Mouse (Mus musculus): ENCODE measurements around the gene Stra6. TPM values are rescaled to one million over a fixed set of nuclear protein-coding genes. Genes with fewer than 3 reads are reported as not detected.

Gene Stra6
- total RNA-seq, 1 experiment = 4.5 TPM

DNA sequence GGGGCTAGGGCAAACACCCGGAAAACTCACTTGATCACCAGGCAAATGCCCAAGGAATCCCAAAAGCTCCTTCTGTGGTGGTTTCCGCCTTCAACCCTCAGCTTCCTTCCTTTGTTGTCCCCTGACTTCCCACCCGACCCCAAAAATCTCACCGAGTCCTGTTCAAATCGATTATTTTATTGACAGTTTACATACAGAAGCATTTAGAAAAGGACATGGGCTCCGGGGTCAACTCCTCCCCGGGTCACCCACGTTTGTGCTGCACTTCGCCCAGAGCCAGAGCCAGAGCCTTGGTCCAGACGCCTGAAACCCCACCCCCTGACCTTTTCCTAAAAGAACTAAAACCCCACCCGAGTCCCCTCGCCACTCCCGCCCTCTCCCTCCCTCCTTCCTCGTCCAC lies 132.6 kb downstream of the Stra6 start:
- Histone ChIP-seq H3K4me1 (ENCODE audit: control insufficient read depth in 2 of 2, insufficient read depth in 2 of 2, low read length in 2 of 2, poor library complexity in 1 of 2) (peaks cover 4 to 34% of the 10 kb centered on the region in 2 experiments; a peak in 2 of 4 replicates), H3K27ac (ENCODE audit: insufficient read depth, low read depth, low read length, poor library complexity, severe bottlenecking) (no peak overlapping the region), H3K4me3 (ENCODE audit: insufficient read depth in 1 of 2, low read depth in 1 of 2, low read length in 2 of 2, poor library complexity in 1 of 2, severe bottlenecking in 1 of 2) (peak overlapping the region; percentile 33 to 52; a peak in 2 of 4 replicates), H3K9me3 (ENCODE audit: control insufficient read depth, insufficient read depth, low read depth, low read length) (no peaks in the 10 kb centered on the region), H3K36me3 (ENCODE audit: control insufficient read depth, insufficient read depth, low read length, poor library complexity, severe bottlenecking) (no peaks in the 10 kb centered on the region), H3K9ac (ENCODE audit: insufficient read depth, low read depth, low read length, poor library complexity, severe bottlenecking) (no peak overlapping the region)
- no peak for DNase-seq (ENCODE audit: low read depth, low spot score)
- no peak for TF ChIP-seq CHD2 (IDR thresholded peaks at IDR 0.05; ENCODE audit: low read depth, low read length)
- TF ChIP-seq ZNF384 (IDR thresholded peaks at IDR 0.05; ENCODE audit: low read depth, low read length) = no peak
- TF ChIP-seq HCFC1 (IDR thresholded peaks at IDR 0.05; ENCODE audit: borderline replicate concordance, insufficient read depth, low read length) = no peak
- no peak for TF ChIP-seq MAFK (IDR thresholded peaks at IDR 0.05; ENCODE audit: insufficient read depth, low read depth, low read length)
- no peak for TF ChIP-seq ZC3H11A (IDR thresholded peaks at IDR 0.05; ENCODE audit: borderline replicate concordance, low read depth, low read length)
- in situ Hi-C loops (cut with MboI; ENCODE audit: low sequenced_read_pairs in 2 of 2, unreplicated experiment in 2 of 2) = no loop called here

GRCm38 (mm10) chr9:58196610-58197567 lies 133.3 kb downstream of the Stra6 start:
- H3K27ac ChIP-seq (ENCODE audit: insufficient read depth, low read depth, low read length, poor library complexity, severe bottlenecking) = no peak overlapping the region
- H3K36me3 ChIP-seq (ENCODE audit: control insufficient read depth, insufficient read depth, low read length, poor library complexity, severe bottlenecking) = no peaks in the 10 kb centered on the region
- no peaks in the 10 kb centered on the region for H3K9me3 ChIP-seq (ENCODE audit: control insufficient read depth, insufficient read depth, low read depth, low read length)
- in situ Hi-C loops (cut with MboI; ENCODE audit: low sequenced_read_pairs in 2 of 2, unreplicated experiment in 2 of 2) = no loop called here
- H3K4me3 ChIP-seq (ENCODE audit: insufficient read depth in 1 of 2, low read depth in 1 of 2, low read length in 2 of 2, poor library complexity in 1 of 2, severe bottlenecking in 1 of 2) = peak overlapping the region; percentile 33 to 52
- H3K9ac ChIP-seq (ENCODE audit: insufficient read depth, low read depth, low read length, poor library complexity, severe bottlenecking) = peak overlapping the region; percentile 23; the same call in 1 of the 2 replicates
- DNase-seq (ENCODE audit: low read depth, low spot score) = no peak
- peaks cover 6 to 40% of the 10 kb centered on the region in 2 experiments; a peak in 2 of 4 replicates for H3K4me1 ChIP-seq (ENCODE audit: control insufficient read depth in 2 of 2, insufficient read depth in 2 of 2, low read length in 2 of 2, poor library complexity in 1 of 2)
- TF ChIP-seq CHD2 (IDR thresholded peaks at IDR 0.05; ENCODE audit: low read depth, low read length) (no peak), MAFK (IDR thresholded peaks at IDR 0.05; ENCODE audit: insufficient read depth, low read depth, low read length) (no peak), HCFC1 (IDR thresholded peaks at IDR 0.05; ENCODE audit: borderline replicate concordance, insufficient read depth, low read length) (no peak), ZNF384 (IDR thresholded peaks at IDR 0.05; ENCODE audit: low read depth, low read length) (no peak), ZC3H11A (IDR thresholded peaks at IDR 0.05; ENCODE audit: borderline replicate concordance, low read depth, low read length) (no peak)

DNA sequence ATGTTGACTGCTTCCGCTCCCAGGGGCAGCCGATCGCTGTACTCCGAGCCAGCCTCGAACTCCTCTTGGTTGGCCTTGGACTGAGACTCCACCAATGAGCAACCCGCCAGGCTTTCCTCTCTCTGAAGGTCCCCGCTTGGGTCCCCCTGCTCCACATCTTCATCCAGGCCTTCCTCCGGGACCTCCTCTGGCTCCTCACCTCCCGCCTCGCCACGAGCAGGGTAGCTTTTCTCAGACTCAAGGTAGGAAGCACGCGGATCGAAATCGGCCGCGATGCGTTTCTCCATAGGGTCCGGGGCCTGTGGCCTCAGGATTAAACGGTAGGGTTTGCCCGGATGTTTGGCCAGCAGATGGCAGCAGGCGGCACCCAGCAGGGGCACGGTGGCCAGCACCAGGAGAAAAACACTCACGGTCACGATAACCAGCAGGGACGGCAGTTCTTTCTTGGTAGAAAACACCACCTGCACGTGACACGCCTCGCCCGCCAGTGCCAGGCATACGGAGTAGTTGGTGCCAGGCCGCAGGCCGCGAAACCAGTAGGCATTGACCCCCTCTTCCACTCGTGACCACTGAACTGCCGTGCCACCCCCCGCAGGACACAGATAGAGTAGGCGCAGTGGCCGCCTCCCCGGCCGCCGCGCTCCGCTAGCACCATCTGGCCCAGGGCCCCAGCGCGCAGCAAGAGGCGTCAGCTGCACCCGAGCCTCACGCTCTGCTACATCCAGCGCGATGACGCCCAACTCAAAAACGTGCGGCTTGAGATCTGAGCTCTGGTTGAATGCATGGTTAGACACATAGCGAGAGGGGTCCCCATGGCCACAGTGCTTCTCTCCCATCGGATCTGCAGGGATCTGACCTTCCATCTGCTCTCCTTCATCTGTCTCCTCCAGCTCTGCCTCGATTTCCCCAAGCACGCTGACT lies 134.5 kb downstream of the Stra6 start:
- no peak for DNase-seq (ENCODE audit: low read depth, low spot score)
- Histone ChIP-seq H3K9ac (ENCODE audit: insufficient read depth, low read depth, low read length, poor library complexity, severe bottlenecking) (peak overlapping the region; percentile 1; the same call in 1 of the 2 replicates), H3K4me3 (ENCODE audit: insufficient read depth in 1 of 2, low read depth in 1 of 2, low read length in 2 of 2, poor library complexity in 1 of 2, severe bottlenecking in 1 of 2) (peak overlapping the region in 1 of 2 experiments; percentile 26; a peak in 1 of 4 replicates), H3K36me3 (ENCODE audit: control insufficient read depth, insufficient read depth, low read length, poor library complexity, severe bottlenecking) (no peaks in the 10 kb centered on the region), H3K9me3 (ENCODE audit: control insufficient read depth, insufficient read depth, low read depth, low read length) (no peaks in the 10 kb centered on the region), H3K4me1 (ENCODE audit: control insufficient read depth in 2 of 2, insufficient read depth in 2 of 2, low read length in 2 of 2, poor library complexity in 1 of 2) (peaks cover 6 to 47% of the 10 kb centered on the region in 2 experiments; a peak in 2 of 4 replicates), H3K27ac (ENCODE audit: insufficient read depth, low read depth, low read length, poor library complexity, severe bottlenecking) (no peak overlapping the region)
- TF ChIP-seq HCFC1 (IDR thresholded peaks at IDR 0.05; ENCODE audit: borderline replicate concordance, insufficient read depth, low read length) (no peak), ZC3H11A (IDR thresholded peaks at IDR 0.05; ENCODE audit: borderline replicate concordance, low read depth, low read length) (no peak; the same call in 1 of the 2 replicates), MAFK (IDR thresholded peaks at IDR 0.05; ENCODE audit: insufficient read depth, low read depth, low read length) (no peak), CHD2 (IDR thresholded peaks at IDR 0.05; ENCODE audit: low read depth, low read length) (no peak), ZNF384 (IDR thresholded peaks at IDR 0.05; ENCODE audit: low read depth, low read length) (no peak)
- in situ Hi-C loops (cut with MboI; ENCODE audit: low sequenced_read_pairs in 2 of 2, unreplicated experiment in 2 of 2) = no loop called here

DNA sequence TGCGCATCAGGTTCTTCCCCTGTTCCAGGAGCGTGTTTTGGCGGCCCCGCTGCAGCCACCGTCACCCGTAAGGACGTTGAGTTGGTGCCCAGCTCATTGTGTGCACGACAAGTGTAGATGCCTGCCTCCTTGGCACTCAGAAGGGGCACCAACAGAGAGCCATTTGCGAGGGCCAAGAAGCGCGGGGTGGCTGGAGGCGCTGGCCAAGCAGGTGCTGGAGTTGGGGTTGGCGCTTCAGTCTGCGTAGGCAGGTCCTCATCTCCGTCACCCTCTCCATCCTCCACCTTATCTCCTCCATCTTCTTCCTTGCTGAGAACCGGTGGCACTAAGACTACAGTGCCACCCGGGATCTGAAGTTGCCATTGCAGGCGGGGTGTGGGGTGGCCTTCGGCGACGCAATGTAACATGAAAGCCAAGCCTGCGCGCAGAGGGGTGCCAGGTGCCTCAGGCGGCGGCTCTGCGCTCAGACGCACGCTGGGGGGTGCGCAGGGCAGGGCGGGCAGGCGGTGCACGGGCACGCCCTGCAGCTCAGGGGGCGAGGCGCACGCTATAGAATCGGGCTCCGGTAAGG lies 135.3 kb downstream of the Stra6 start:
- Histone ChIP-seq H3K27ac (ENCODE audit: insufficient read depth, low read depth, low read length, poor library complexity, severe bottlenecking) (no peak overlapping the region), H3K4me3 (ENCODE audit: insufficient read depth in 1 of 2, low read depth in 1 of 2, low read length in 2 of 2, poor library complexity in 1 of 2, severe bottlenecking in 1 of 2) (peak overlapping the region; percentile 11 to 26; a peak in 3 of 4 replicates), H3K36me3 (ENCODE audit: control insufficient read depth, insufficient read depth, low read length, poor library complexity, severe bottlenecking) (no peaks in the 10 kb centered on the region), H3K9me3 (ENCODE audit: control insufficient read depth, insufficient read depth, low read depth, low read length) (no peaks in the 10 kb centered on the region), H3K4me1 (ENCODE audit: control insufficient read depth in 2 of 2, insufficient read depth in 2 of 2, low read length in 2 of 2, poor library complexity in 1 of 2) (peaks cover 6 to 50% of the 10 kb centered on the region in 2 experiments; a peak in 2 of 4 replicates), H3K9ac (ENCODE audit: insufficient read depth, low read depth, low read length, poor library complexity, severe bottlenecking) (no peak overlapping the region)
- DNase-seq (ENCODE audit: low read depth, low spot score) = no peak
- TF ChIP-seq MAFK (IDR thresholded peaks at IDR 0.05; ENCODE audit: insufficient read depth, low read depth, low read length) (no peak), ZNF384 (IDR thresholded peaks at IDR 0.05; ENCODE audit: low read depth, low read length) (no peak)
- in situ Hi-C loops (cut with MboI; ENCODE audit: low sequenced_read_pairs in 2 of 2, unreplicated experiment in 2 of 2) = no loop called here

Measured in ES-E14 (cell line).